Mouse (Mus musculus): Measurements from ENCODE around the gene Ulk4. TPM values are rescaled to one million over a fixed set of nuclear protein-coding genes. Genes with fewer than 3 reads are reported as not detected.

The Ulk4 gene
- polyA plus RNA-seq, 1 experiment from 2014 or later = 193 TPM

DNA sequence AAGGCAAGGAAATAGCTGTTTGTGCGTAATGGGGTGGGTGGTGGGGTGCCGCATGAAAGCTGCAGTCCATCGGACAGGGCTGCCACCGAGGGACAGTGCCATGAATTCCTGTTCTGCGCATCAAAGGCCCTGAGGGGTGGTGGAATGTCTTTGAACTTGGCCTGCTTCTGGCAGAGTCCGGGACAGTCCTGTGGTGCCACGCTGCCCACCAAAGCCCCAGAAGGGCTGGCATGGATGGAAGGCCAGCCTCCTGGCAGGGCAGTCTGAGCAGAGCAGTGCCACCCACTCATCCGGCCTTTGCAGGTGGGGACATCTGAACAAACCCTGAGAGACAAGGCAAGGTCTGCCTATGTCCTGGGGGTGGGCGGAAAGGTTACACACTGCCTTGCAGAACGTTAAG, 312.0 kb downstream of the Ulk4 start:
- Histone ChIP-seq H3K4me3 (replicated peaks) (no peak overlapping the region), H3K27me3 (no peaks in the 10 kb centered on the region), H3K27ac (no peak overlapping the region), H3K36me3 (peaks cover 100% of the 10 kb centered on the region), H3K9ac (replicated peaks) (no peak overlapping the region), H3K9me3 (no peaks in the 10 kb centered on the region), H3K4me2 (no peak overlapping the region), H3K4me1 (replicated peaks) (0 out of 2 replicates have a peak, but pooled peaks cover 4% of the 10 kb centered on the region)
- no peak for ATAC-seq (ENCODE audit: insufficient number of reproducible peaks, insufficient read depth, low FRiP score, low TSS enrichment, low read depth)
- 85% methylated on average over 10 of the region's 10 CpGs for WGBS

DNA sequence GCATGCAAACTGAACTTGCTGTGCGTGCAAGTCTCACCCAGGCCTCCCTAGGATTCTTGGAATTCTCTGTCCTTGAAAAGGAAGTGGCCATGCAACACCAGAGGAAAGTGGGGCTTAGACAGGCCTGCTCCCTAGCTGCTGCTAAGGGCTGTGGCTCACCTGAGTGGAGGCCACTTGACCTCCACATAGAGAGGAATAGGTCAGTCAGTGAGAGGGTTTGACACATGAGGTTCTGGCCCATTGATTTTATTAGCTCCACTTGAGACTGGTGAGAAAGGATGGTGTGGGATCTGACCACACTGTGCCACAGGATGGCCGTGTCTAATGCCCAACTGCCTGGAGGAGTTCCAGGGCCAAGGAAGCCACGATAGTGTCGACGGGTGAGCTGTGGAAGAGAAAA, 312.8 kb downstream of the Ulk4 start:
- Histone ChIP-seq H3K27ac (no peak overlapping the region), H3K9me3 (no peaks in the 10 kb centered on the region), H3K4me3 (replicated peaks) (no peak overlapping the region), H3K9ac (replicated peaks) (no peak overlapping the region), H3K36me3 (peaks cover 100% of the 10 kb centered on the region), H3K4me2 (no peak overlapping the region), H3K4me1 (replicated peaks) (0 out of 2 replicates have a peak, but pooled peaks cover 4% of the 10 kb centered on the region), H3K27me3 (no peaks in the 10 kb centered on the region)
- WGBS = 81% methylated on average over 5 of the region's 5 CpGs
- ATAC-seq (ENCODE audit: insufficient number of reproducible peaks, insufficient read depth, low FRiP score, low TSS enrichment, low read depth) = no peak

DNA sequence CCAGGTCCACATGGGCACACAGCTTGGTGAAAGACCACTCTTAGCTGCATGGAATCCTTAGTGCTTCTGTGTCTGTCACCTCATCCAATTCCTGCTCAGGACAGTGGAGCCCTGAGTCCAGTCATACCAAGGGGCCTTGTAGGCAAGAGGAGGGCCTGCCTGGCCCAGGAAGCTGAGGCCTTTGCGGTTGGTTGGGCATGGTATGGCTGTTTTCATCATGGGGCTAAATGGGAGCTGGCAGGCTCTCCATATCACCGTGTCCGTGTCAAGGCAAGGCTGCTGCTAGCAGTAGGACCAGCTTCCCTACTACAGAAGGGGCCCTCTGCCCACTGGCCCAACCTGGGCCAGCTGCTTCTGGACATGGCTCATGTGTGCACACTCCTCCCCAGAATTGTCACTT, 313.3 kb downstream of the Ulk4 start:
- H3K9ac ChIP-seq (replicated peaks) = no peak overlapping the region
- H3K4me2 ChIP-seq = no peak overlapping the region
- no peaks in the 10 kb centered on the region for H3K9me3 ChIP-seq
- no peak overlapping the region for H3K4me3 ChIP-seq (replicated peaks)
- WGBS = 92% methylated on average over 3 of the region's 3 CpGs
- no peak overlapping the region for H3K27ac ChIP-seq
- H3K27me3 ChIP-seq = no peaks in the 10 kb centered on the region
- H3K4me1 ChIP-seq (replicated peaks) = 0 out of 2 replicates have a peak, but pooled peaks cover 4% of the 10 kb centered on the region
- peaks cover 100% of the 10 kb centered on the region for H3K36me3 ChIP-seq
- ATAC-seq (ENCODE audit: insufficient number of reproducible peaks, insufficient read depth, low FRiP score, low TSS enrichment, low read depth) = no peak

DNA sequence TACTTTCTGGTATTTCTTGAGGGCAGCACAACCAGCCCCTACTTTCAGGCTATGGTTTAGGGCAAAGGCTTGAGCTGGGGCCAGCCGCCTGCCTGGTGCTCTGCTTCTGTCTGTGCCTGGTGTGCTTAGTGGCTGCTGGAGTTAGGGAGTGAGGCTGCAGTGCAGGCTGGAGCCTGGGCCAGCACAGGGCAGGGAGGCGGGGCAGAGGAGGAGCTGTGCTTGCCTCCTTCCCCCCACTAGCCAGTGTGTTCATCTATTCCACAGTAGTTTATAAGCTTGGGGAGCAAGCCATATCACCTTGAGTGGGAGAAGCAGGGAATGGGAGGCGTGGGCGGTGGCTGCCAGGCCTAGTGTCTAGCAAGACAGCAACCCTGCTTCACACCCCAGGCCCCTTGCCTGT, 313.9 kb downstream of the Ulk4 start:
- 91% methylated on average over 4 of the region's 4 CpGs for WGBS

DNA sequence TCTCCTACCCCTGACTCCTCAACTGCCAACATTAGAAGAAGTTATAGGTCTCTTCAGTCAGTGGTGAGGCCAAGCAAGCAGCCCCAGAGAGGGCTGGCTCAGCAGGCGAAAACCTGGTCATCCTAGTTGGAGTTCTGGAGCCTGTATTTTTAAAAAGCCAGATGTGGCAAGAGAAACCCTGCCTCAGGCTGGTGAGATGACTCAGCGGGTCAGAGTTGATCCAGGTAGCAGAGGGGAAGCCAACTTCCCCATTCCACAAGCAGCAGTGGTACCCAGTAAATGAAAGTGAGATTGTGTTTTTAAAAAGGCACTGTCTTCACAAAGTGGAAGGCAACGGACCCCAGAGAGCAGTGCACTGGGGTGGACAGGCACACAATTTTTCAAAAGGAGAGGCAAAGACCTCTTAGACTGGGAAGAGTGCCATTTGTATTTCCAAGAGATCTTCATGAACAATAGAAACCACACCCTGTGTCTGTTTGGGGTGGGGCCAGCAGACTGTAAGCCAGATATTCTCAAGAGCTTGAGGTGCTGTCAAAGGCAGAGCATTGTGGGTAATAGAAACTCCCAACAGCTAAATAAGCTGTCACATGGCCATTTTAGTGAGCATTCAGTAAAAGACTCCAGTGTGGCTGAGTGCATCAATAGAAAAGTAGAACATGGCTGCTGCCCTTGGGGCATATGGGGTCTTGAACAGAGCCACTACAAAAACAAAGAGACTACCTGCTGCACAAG, 314.9 kb downstream of the Ulk4 start:
- H3K4me2 ChIP-seq = no peak overlapping the region
- no peak overlapping the region for H3K9ac ChIP-seq (replicated peaks)
- no peaks in the 10 kb centered on the region for H3K9me3 ChIP-seq
- H3K4me1 ChIP-seq (replicated peaks) = 0 out of 2 replicates have a peak, but pooled peaks cover 4% of the 10 kb centered on the region
- H3K4me3 ChIP-seq (replicated peaks) = no peak overlapping the region
- H3K27me3 ChIP-seq = no peaks in the 10 kb centered on the region
- no peak for ATAC-seq (ENCODE audit: insufficient number of reproducible peaks, insufficient read depth, low FRiP score, low TSS enrichment, low read depth)
- H3K27ac ChIP-seq = no peak overlapping the region
- 75% methylated on average over 3 of the region's 3 CpGs for WGBS
- peaks cover 100% of the 10 kb centered on the region for H3K36me3 ChIP-seq

More for the DNA sequence above, 313.9 kb downstream of the Ulk4 start:
- Histone ChIP-seq H3K27ac (0 out of 2 replicates have a peak overlapping the region, but pooled peaks have one; percentile 18), H3K4me3 (replicated peaks) (no peak overlapping the region), H3K36me3 (peaks cover 100% of the 10 kb centered on the region), H3K9me3 (no peaks in the 10 kb centered on the region), H3K4me2 (no peak overlapping the region), H3K4me1 (replicated peaks) (0 out of 2 replicates have a peak, but pooled peaks cover 4% of the 10 kb centered on the region), H3K27me3 (no peaks in the 10 kb centered on the region), H3K9ac (replicated peaks) (no peak overlapping the region)
- no peak for ATAC-seq (ENCODE audit: insufficient number of reproducible peaks, insufficient read depth, low FRiP score, low TSS enrichment, low read depth)

DNA sequence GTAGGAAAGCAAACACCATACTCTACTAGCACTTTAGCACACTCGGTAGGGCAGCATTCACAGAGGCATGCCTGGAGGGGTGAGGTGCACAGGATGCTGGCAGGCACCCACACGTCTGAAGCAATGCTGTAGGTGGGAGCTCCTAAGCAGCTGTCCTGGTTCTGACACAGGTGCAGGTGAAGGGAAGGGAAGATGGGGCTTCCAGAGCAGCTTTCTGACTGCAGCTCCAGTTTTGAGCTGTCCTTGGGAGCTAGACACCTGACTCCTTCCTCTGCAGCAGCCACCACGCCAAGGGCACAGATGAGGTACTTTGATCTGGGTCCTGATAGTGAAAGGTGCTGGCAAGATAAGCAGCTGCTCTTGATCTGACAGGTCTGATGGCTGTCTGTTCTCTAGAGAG, 315.5 kb downstream of the Ulk4 start:
- no peak overlapping the region for H3K4me2 ChIP-seq
- H3K9ac ChIP-seq (replicated peaks) = no peak overlapping the region
- ATAC-seq (ENCODE audit: insufficient number of reproducible peaks, insufficient read depth, low FRiP score, low TSS enrichment, low read depth) = no peak
- H3K27me3 ChIP-seq = no peaks in the 10 kb centered on the region
- H3K4me1 ChIP-seq (replicated peaks) = 0 out of 2 replicates have a peak, but pooled peaks cover 4% of the 10 kb centered on the region
- WGBS = 69% methylated on average over 3 of the region's 3 CpGs
- peaks cover 100% of the 10 kb centered on the region for H3K36me3 ChIP-seq
- H3K4me3 ChIP-seq (replicated peaks) = no peak overlapping the region
- 0 out of 2 replicates have a peak overlapping the region, but pooled peaks have one; percentile 35 for H3K27ac ChIP-seq
- H3K9me3 ChIP-seq = no peaks in the 10 kb centered on the region

DNA sequence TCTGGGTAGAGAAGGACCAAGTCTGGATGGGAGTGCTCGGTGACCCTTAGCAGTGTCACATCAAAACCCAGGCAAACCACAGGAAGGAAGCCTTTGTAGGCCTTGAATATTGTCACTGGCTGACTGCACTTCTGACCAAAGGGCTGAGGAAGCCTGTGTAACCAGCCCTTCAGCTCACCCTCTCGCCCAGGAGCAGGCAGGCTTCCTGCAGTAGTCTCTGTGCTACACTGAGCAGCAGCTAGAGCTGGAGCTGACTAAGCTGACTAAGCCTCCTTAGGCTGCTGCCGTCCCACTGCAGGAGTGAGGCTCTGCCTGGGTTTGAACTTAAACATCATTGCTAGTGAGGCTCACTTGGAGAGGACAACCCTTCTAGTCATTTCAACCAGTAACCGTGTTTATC, 316.4 kb downstream of the Ulk4 start:
- H3K36me3 ChIP-seq = peaks cover 100% of the 10 kb centered on the region
- no peak overlapping the region for H3K9ac ChIP-seq (replicated peaks)

DNA sequence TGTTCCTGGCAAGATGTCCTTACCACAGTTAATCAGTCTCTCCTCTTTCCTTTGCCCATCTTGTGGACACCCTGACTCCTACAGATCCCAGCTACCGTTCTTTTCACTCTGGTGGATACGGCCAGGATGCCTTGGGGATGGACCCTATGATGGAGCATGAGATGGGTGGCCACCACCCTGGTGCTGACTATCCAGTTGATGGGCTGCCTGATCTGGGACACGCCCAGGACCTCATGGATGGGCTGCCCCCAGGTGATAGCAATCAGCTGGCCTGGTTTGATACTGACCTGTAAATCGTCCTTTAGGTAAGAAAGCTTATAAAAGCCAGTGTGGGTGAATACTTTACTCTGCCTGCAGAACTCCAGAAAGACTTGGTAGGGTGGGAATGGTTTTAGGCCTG, 317.8 kb downstream of the Ulk4 start:
- H3K27me3 ChIP-seq = no peaks in the 10 kb centered on the region
- 89% methylated on average over 4 of the region's 4 CpGs for WGBS
- H3K4me1 ChIP-seq (replicated peaks) = 0 out of 2 replicates have a peak, but pooled peaks cover 4% of the 10 kb centered on the region
- no peak overlapping the region for H3K9ac ChIP-seq (replicated peaks)
- no peaks in the 10 kb centered on the region for H3K9me3 ChIP-seq
- H3K27ac ChIP-seq = no peak overlapping the region
- no peak overlapping the region for H3K4me3 ChIP-seq (replicated peaks)
- ATAC-seq (ENCODE audit: insufficient number of reproducible peaks, insufficient read depth, low FRiP score, low TSS enrichment, low read depth) = no peak
- H3K36me3 ChIP-seq = peaks cover 100% of the 10 kb centered on the region
- H3K4me2 ChIP-seq = no peak overlapping the region

More for the DNA sequence above, 316.4 kb downstream of the Ulk4 start:
- H3K27ac ChIP-seq = no peak overlapping the region
- H3K4me2 ChIP-seq = no peak overlapping the region
- H3K4me1 ChIP-seq (replicated peaks) = 0 out of 2 replicates have a peak, but pooled peaks cover 4% of the 10 kb centered on the region
- ATAC-seq (ENCODE audit: insufficient number of reproducible peaks, insufficient read depth, low FRiP score, low TSS enrichment, low read depth) = no peak
- WGBS = 85% methylated on average over 4 of the region's 4 CpGs
- H3K27me3 ChIP-seq = no peaks in the 10 kb centered on the region
- H3K9me3 ChIP-seq = no peaks in the 10 kb centered on the region
- no peak overlapping the region for H3K4me3 ChIP-seq (replicated peaks)

DNA sequence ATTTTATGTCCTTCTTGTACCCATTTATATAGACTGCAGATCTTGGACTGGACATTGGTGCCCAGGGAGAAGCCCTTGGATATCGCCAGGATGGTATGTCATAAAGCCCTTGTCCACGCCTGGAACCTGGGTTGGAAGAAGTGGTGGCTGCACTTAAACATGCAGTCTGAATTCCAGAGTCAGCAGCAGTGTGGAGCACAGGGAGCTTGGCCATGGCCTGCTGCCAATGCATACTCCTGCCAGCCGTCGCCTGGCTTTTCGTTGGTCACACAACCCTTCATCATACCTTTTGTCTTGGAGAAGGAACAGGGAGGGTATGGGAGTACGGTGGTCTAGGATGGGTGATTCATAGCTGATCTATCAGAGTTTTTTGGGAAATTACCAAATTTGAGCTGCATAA, 318.4 kb downstream of the Ulk4 start:
- H3K9ac ChIP-seq (replicated peaks) = no peak overlapping the region
- H3K27ac ChIP-seq = no peak overlapping the region
- ATAC-seq (ENCODE audit: insufficient number of reproducible peaks, insufficient read depth, low FRiP score, low TSS enrichment, low read depth) = no peak
- no peak overlapping the region for H3K4me2 ChIP-seq
- no peaks in the 10 kb centered on the region for H3K27me3 ChIP-seq
- WGBS = 92% methylated on average over 6 of the region's 6 CpGs
- H3K9me3 ChIP-seq = no peaks in the 10 kb centered on the region
- H3K36me3 ChIP-seq = peaks cover 100% of the 10 kb centered on the region
- 0 out of 2 replicates have a peak, but pooled peaks cover 4% of the 10 kb centered on the region for H3K4me1 ChIP-seq (replicated peaks)
- no peak overlapping the region for H3K4me3 ChIP-seq (replicated peaks)

DNA sequence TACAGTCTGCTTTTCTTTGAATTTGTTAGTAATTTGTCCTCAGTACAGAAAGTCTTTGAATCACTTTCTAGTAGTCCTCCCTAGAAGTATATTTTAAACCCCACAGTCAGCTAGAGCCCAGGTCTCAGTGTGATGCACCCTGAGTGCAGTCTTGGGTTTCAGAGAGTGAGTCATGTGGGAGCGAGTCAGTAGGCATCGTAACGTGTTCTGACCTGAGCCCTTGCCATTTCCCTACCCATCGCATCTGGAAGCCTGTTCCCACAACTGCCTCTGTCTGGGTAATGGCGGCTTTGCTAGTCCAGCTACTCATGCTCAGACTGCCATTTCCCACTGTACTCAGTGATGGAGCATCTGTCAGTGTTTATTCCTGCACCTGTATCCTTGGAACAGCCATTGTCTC, 318.9 kb downstream of the Ulk4 start:
- Histone ChIP-seq H3K4me2 (no peak overlapping the region), H3K36me3 (peaks cover 100% of the 10 kb centered on the region), H3K4me1 (replicated peaks) (0 out of 2 replicates have a peak, but pooled peaks cover 4% of the 10 kb centered on the region), H3K27ac (no peak overlapping the region), H3K4me3 (replicated peaks) (no peak overlapping the region), H3K9me3 (no peaks in the 10 kb centered on the region), H3K9ac (replicated peaks) (no peak overlapping the region), H3K27me3 (no peaks in the 10 kb centered on the region)
- ATAC-seq (ENCODE audit: insufficient number of reproducible peaks, insufficient read depth, low FRiP score, low TSS enrichment, low read depth) = no peak
- 87% methylated on average over 5 of the region's 5 CpGs for WGBS

DNA sequence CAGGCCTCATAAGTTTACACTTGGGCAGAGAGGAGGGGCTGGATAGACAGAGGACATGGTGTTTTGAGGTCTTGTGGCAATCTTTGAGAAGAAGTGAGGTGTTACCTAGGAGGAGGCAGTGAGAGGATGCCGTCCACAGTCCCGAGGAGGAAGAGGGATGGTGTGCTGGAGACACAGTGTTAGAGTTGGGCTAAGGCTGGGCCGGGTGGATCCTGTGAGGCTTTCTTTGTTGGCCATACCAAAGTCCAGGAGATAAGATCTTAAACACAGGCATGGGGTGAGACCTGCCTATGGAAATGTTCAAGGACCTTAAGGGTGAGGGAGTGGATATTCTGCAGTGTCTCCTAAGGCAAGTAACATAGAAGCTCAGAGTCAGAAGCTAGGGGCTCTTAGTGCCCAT, 325.1 kb downstream of the Ulk4 start:
- Histone ChIP-seq H3K27ac (no peak overlapping the region), H3K4me2 (no peak overlapping the region), H3K9me3 (no peaks in the 10 kb centered on the region), H3K9ac (replicated peaks) (no peak overlapping the region), H3K4me1 (replicated peaks) (peaks cover 17% of the 10 kb centered on the region), H3K36me3 (peaks cover 79% of the 10 kb centered on the region), H3K4me3 (replicated peaks) (no peak overlapping the region), H3K27me3 (no peaks in the 10 kb centered on the region)
- 89% methylated on average over 3 of the region's 3 CpGs for WGBS
- ATAC-seq (ENCODE audit: insufficient number of reproducible peaks, insufficient read depth, low FRiP score, low TSS enrichment, low read depth) = no peak

Measured in limb, embryonic 12.5 days (tissue).